Mouse (Mus musculus): ENCODE data around the gene Rhbdf1. TPM values are rescaled to one million over a fixed set of nuclear protein-coding genes. Genes with fewer than 3 reads are reported as not detected.

Gene Rhbdf1
- polyA plus RNA-seq, 1 experiment from 2014 or later = 54.8 TPM

DNA sequence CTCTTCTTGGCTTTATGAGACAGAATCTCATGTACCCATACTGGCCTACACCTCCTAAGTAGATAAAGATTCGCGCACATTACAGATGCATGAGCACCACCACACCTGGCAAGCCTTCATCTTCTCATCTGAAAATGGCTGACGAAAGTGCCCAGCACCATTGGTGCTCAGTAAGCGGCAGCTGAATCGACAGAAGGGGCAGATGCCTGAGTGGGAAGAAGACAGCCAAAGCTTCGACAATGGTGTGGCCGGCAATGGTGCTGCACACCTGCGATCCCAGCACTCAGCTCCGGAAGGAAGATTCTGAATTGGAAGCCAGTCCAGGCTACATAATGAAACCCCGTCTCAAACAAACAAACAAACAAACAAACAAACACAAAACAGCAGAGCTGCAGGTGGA lies 2.8 kb downstream of the Rhbdf1 start:
- Histone ChIP-seq H3K4me1 (ENCODE audit: insufficient read depth, low read depth, low read length) (peaks cover 28% of the 10 kb centered on the region), H3K4me2 (replicated peaks; ENCODE audit: low read depth, low read length) (no peak overlapping the region), H3K9ac (replicated peaks; ENCODE audit: low read depth) (no peak overlapping the region), H3K36me3 (ENCODE audit: insufficient read depth, low read length) (0 out of 2 replicates have a peak, but pooled peaks cover 2% of the 10 kb centered on the region), H3K27ac (ENCODE audit: low read length) (no peak overlapping the region), H3K9me3 (ENCODE audit: low read length) (no peaks in the 10 kb centered on the region), H3K4me3 (ENCODE audit: low read depth, low read length) (no peak overlapping the region), H3K27me3 (replicated peaks; ENCODE audit: insufficient read depth, low read length) (no peaks in the 10 kb centered on the region)
- TF ChIP-seq EP300 (IDR thresholded peaks at IDR 0.05) (no peak), CTCF (IDR thresholded peaks at IDR 0.05) (no peak)
- ATAC-seq (no peak), DNase-seq (ENCODE audit: low spot score) (no peak)
- WGBS = 86% methylated on average over 10 of the region's 10 CpGs

DNA sequence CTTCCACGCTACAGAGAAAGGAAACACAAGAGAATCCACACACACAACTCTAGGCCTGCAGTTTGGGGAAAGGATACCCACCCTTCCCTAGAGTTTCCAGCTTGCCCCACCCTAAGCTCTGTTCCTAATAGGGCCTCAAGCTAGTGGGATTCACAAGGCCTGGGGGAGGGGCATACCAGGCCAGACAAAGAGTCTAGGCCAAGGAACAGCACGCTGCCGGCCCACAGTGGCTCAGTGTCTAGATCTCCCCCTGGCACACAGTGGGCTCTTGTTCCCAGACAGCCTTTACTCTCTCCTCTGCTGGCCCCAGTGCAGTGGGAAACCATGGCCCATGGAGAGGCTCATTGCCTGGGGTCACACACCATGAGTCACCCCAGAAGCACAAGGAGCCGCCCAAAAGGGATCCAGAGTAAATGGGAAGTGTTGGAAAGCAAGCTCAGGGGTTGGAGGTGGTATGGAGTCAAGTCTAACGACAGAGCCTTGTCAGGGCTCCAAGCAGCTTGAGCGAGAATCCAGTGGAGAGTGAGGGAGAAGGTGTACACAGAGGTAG lies 3.5 kb downstream of the Rhbdf1 start:
- no peak overlapping the region for H3K27ac ChIP-seq (ENCODE audit: low read length)

DNA sequence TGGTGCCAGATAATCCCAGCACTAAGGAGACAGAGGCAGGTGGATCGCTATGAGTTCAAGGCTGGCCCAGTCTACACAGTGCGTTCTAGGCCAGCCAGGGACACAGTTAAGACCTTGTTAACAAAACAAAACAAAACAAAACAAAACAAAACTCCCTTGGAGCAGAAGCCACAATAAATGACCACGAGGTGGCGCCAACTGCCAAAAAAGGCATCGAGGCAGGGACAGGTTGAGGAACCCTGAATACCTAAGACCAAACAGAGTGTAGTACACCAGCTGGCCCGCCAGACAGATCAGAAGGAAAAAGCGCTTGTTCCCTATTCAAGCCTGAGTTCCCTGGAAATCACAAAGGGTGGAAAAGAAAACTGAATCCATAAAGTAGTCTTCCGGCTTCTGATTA lies 5.2 kb downstream of the Rhbdf1 start:
- Histone ChIP-seq H3K4me2 (replicated peaks; ENCODE audit: low read depth, low read length) (no peak overlapping the region), H3K9ac (replicated peaks; ENCODE audit: low read depth) (no peak overlapping the region), H3K36me3 (ENCODE audit: insufficient read depth, low read length) (peaks cover 14% of the 10 kb centered on the region), H3K27ac (ENCODE audit: low read length) (no peak overlapping the region), H3K9me3 (ENCODE audit: low read length) (no peaks in the 10 kb centered on the region), H3K4me3 (ENCODE audit: low read depth, low read length) (no peak overlapping the region), H3K4me1 (ENCODE audit: insufficient read depth, low read depth, low read length) (peaks cover 15% of the 10 kb centered on the region; the same call in 1 of the 2 replicates), H3K27me3 (replicated peaks; ENCODE audit: insufficient read depth, low read length) (no peaks in the 10 kb centered on the region)
- WGBS = 23% methylated on average over 8 of the region's 8 CpGs
- no peak for TF ChIP-seq EP300 (IDR thresholded peaks at IDR 0.05)
- peak; percentile 94 for TF ChIP-seq CTCF (IDR thresholded peaks at IDR 0.05)
- DNase-seq (ENCODE audit: low spot score) = peak; percentile 85
- ATAC-seq = peak; percentile 32; the same call in 1 of the 2 replicates

More for the DNA sequence above, 3.5 kb downstream of the Rhbdf1 start:
- DNase-seq (ENCODE audit: low spot score) (no peak), ATAC-seq (no peak)
- Histone ChIP-seq H3K27me3 (replicated peaks; ENCODE audit: insufficient read depth, low read length) (no peaks in the 10 kb centered on the region), H3K9ac (replicated peaks; ENCODE audit: low read depth) (no peak overlapping the region), H3K4me3 (ENCODE audit: low read depth, low read length) (no peak overlapping the region), H3K36me3 (ENCODE audit: insufficient read depth, low read length) (peaks cover 9% of the 10 kb centered on the region), H3K4me1 (ENCODE audit: insufficient read depth, low read depth, low read length) (peaks cover 25% of the 10 kb centered on the region; the same call in 1 of the 2 replicates), H3K4me2 (replicated peaks; ENCODE audit: low read depth, low read length) (no peak overlapping the region), H3K9me3 (ENCODE audit: low read length) (no peaks in the 10 kb centered on the region)
- WGBS = 56% methylated on average over 6 of the region's 6 CpGs
- TF ChIP-seq CTCF (IDR thresholded peaks at IDR 0.05) = no peak
- TF ChIP-seq EP300 (IDR thresholded peaks at IDR 0.05) = no peak

- Histone ChIP-seq H3K4me1 (ENCODE audit: insufficient read depth, low read depth, low read length) (peaks cover 12% of the 10 kb centered on the region; the same call in 1 of the 2 replicates), H3K36me3 (ENCODE audit: insufficient read depth, low read length) (peaks cover 20% of the 10 kb centered on the region), H3K9me3 (ENCODE audit: low read length) (no peaks in the 10 kb centered on the region), H3K27me3 (replicated peaks; ENCODE audit: insufficient read depth, low read length) (no peaks in the 10 kb centered on the region), H3K27ac (ENCODE audit: low read length) (no peak overlapping the region), H3K4me2 (replicated peaks; ENCODE audit: low read depth, low read length) (no peak overlapping the region), H3K4me3 (ENCODE audit: low read depth, low read length) (no peak overlapping the region), H3K9ac (replicated peaks; ENCODE audit: low read depth) (no peak overlapping the region)
- ATAC-seq = peak; percentile 50
- TF ChIP-seq CTCF (IDR thresholded peaks at IDR 0.05) (no peak), EP300 (IDR thresholded peaks at IDR 0.05) (no peak)
- WGBS = 85% methylated on average over 18 of the region's 18 CpGs
- DNase-seq (ENCODE audit: low spot score) = no peak
These were observed 6.5 kb downstream of the Rhbdf1 start for GRCm38 (mm10) chr11:32215372-32216162.

GRCm38 (mm10) chr11:32210623-32211022 lies 11.5 kb downstream of the Rhbdf1 start:
- ATAC-seq = 0 out of 2 replicates have a peak, but pooled peaks have one; percentile 4
- no peak for TF ChIP-seq CTCF (IDR thresholded peaks at IDR 0.05)
- TF ChIP-seq EP300 (IDR thresholded peaks at IDR 0.05) = no peak

DNA sequence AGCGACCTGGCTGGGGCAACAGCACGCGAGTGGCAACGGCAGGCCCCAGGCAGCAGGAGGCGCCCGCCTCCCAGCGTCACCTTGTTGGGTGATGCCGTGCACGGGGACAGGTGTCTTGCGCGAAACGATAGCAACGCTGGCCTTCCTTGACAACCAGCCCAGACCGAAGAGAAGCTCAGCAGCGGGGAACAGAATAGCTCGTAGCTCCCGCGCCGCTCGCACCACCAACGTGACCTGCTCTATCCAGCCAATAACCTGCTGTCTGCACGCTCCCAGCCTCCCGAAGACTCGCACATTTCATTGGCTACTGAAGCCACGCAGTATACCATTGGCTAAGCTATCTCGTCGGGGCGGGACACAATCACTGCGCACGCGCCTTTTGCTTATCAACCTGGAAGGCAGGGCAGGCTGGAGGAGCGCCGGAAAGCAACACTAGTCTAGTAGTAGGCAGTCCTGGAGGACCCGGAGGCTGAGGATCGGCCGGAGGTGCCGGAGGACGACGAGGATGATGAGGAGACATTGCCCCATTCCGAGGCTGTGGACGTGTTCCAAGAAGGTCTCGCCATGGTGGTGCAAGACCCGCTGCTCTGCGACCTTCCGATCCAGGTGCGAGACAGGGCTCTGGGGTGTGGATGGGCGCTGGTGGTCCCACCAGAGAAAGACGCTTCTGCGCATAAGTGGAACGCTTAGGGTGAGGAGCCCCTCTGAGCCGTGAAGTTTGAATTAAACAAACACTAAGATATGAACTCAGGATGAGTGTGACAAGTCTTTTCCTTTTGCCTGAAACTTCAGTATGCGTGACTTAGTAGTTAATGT lies 16.8 kb downstream of the Rhbdf1 start, which contains the start of gene Snrnp25:
Gene Snrnp25 (plus strand): TSS at position 358 of the 816 bp plus-strand sequence.
- 2% methylated on average over 52 of the region's 52 CpGs for WGBS
- peak within 1 kb of the TSS; percentile 54 for H3K4me3 ChIP-seq (ENCODE audit: low read depth, low read length)
- peak; percentile 65 for TF ChIP-seq CTCF (IDR thresholded peaks at IDR 0.05)
- no peak for TF ChIP-seq EP300 (IDR thresholded peaks at IDR 0.05)
- H3K4me2 ChIP-seq (replicated peaks; ENCODE audit: low read depth, low read length) = peak within 1 kb of the TSS; percentile 88
- no peaks in the 10 kb centered on the region for H3K27me3 ChIP-seq (replicated peaks; ENCODE audit: insufficient read depth, low read length)
- H3K27ac ChIP-seq (ENCODE audit: low read length) = no peak within 1 kb of the TSS
- ATAC-seq (peak; percentile 100), DNase-seq (ENCODE audit: low spot score) (peak; percentile 99)
- no peaks in the 10 kb centered on the region for H3K9me3 ChIP-seq (ENCODE audit: low read length)
- peak within 1 kb of the TSS; percentile 59 for H3K9ac ChIP-seq (replicated peaks; ENCODE audit: low read depth)
- peaks cover 13% of the 10 kb centered on the region for H3K36me3 ChIP-seq (ENCODE audit: insufficient read depth, low read length)
- no peaks in the 10 kb centered on the region for H3K4me1 ChIP-seq (ENCODE audit: insufficient read depth, low read depth, low read length)

More at GRCm38 (mm10) chr11:32210623-32211022, 11.5 kb downstream of the Rhbdf1 start:
- Histone ChIP-seq H3K27ac (ENCODE audit: low read length) (no peak overlapping the region), H3K4me2 (replicated peaks; ENCODE audit: low read depth, low read length) (no peak overlapping the region), H3K9me3 (ENCODE audit: low read length) (no peaks in the 10 kb centered on the region), H3K4me3 (ENCODE audit: low read depth, low read length) (no peak overlapping the region), H3K4me1 (ENCODE audit: insufficient read depth, low read depth, low read length) (no peaks in the 10 kb centered on the region), H3K36me3 (ENCODE audit: insufficient read depth, low read length) (peaks cover 33% of the 10 kb centered on the region), H3K27me3 (replicated peaks; ENCODE audit: insufficient read depth, low read length) (no peaks in the 10 kb centered on the region), H3K9ac (replicated peaks; ENCODE audit: low read depth) (no peak overlapping the region)
- WGBS = 80% methylated on average over 9 of the region's 9 CpGs
- no peak for DNase-seq (ENCODE audit: low spot score)
